Mouse (Mus musculus) CD4-positive, CD25-positive, alpha-beta regulatory T cell, adult 4 months (primary cell): Measurements from ENCODE around the gene Serpina1f. TPM values are rescaled to one million over a fixed set of nuclear protein-coding genes. Genes with fewer than 3 reads are reported as not detected.
"Not testable (repeated sequence)": the region's sequence is repeated elsewhere in the genome, so short reads cannot be mapped to it uniquely, and the experiment has no call there.

ENCODE experiments used
- ATAC-seq: one replicate; pipeline ENCODE4 v1.8.0; 2017
- polyA plus RNA-seq, 2 experiments: library from polyadenylated mRNA; unstranded; fragments of 100-300 nt; shearing (Covaris generic); gene quantifications; one replicate each; pipeline ENCODE4 v1.2.1; 2017

Gene Serpina1f
- not detected for polyA plus RNA-seq

DNA sequence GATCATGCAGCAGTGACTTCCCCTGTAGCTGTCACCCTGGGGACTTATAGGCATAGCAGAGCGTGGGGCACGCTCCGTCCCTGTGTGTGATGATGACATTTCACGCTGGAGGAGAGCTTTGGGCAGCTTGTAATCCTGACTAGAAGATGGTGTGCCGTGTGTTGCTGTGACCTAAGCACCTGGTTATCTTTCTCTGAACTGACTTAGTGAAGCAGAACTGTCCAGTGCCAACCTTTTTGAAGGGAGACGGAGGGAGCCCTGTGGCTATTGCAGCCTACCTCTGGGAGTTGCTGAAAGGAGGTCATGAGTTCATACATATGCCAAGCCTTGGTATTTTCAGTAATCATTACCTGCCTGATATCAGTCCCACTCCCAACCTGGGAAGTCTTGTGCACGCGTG is at the start of gene Serpina1f:
TSS of gene Serpina1f (minus strand) at position 101 of the 400 bp plus-strand sequence.
- no peak for ATAC-seq

DNA sequence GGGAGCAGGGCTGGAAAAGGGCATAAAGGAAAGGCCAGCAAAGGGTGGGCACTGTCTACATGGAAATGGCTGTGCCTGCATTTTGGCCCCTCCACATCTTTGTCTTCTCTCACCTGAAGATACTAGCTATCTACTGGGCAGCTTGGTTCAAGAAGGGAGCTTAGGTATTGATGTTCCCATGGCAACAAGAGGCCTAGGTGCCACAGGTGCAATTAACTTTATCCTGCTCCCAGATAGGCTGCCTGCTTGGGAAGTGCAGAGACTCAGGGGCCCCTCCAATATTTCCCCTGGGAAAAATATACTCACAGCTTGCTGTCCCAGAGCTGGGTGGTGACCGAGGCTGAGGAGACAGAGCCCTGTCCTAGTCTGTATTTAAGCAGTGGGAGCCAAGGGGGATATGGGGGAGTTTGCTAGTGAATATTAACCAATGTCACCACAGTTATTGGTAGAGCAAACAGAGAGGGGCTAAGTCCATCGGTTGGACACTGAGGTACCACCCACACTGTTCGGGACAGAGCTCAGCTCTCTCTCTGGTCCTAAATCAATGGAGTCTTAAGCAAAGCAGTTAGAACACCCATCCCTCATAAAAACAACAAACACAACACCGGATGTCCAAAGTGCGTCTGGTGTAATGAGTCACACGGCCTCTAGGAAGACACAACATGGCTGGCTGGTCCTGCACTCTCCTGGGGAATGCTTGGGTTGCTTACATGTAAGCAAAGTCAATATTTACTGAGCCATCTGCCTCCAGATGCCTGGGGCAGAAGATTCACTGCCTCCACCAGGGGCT is 42.7 kb upstream of the Serpina1f start:
- ATAC-seq = not testable (repeated sequence)

GRCm38 (mm10) chr12:103735566-103735965 is 40.2 kb upstream of the Serpina1f start:
- not testable (repeated sequence) for ATAC-seq

- not testable (repeated sequence) for ATAC-seq
Measured at GRCm38 (mm10) chr12:103735101-103735500, 39.8 kb upstream of the Serpina1f start.

GRCm38 (mm10) chr12:103711537-103711936 is 16.2 kb upstream of the Serpina1f start:
- no peak for ATAC-seq

- no peak for ATAC-seq
Measured at GRCm38 (mm10) chr12:103710405-103710804, 15.1 kb upstream of the Serpina1f start.

GRCm38 (mm10) chr12:103706113-103706512 is 10.8 kb upstream of the Serpina1f start:
- no peak for ATAC-seq

GRCm38 (mm10) chr12:103705547-103705946 is 10.2 kb upstream of the Serpina1f start:
- ATAC-seq = no peak

DNA sequence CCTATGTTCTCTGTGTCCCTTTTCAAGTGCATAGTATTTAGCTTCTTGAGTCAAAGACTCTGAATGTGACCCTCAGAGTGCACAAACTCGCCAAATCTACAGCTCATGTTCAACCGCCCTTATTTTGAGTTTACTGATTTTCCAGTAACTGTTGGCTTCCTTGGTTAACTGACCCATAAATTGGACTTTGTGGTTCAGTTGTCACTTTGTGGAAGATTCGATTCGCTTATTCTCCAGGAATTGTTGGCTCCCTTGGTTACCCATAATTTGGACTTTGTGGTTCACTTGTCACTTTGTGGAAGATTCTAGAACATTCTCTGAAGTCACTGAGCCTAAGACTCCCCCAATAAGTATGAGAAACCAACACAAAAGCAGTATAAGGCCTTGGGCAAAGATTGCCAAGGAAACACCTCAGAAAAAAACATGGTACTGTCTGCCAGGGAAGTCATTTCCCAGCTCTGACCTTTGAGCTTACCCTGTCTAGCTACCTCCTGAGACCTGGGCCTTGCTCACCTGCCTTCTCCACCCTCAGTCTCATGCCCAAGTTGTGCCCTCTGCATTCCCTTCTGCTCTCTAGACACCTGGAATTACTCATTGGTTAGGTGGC is 4.9 kb upstream of the Serpina1f start:
- no peak for ATAC-seq

- ATAC-seq = no peak
Measured at GRCm38 (mm10) chr12:103688221-103688814, 7.0 kb downstream of the Serpina1f start.

GRCm38 (mm10) chr12:103687021-103687420 is 8.3 kb downstream of the Serpina1f start:
- no peak for ATAC-seq

GRCm38 (mm10) chr12:103686050-103686449 is 9.3 kb downstream of the Serpina1f start:
- ATAC-seq = no peak

- ATAC-seq = no peak
Measured at GRCm38 (mm10) chr12:103685386-103685785, 9.9 kb downstream of the Serpina1f start.

DNA sequence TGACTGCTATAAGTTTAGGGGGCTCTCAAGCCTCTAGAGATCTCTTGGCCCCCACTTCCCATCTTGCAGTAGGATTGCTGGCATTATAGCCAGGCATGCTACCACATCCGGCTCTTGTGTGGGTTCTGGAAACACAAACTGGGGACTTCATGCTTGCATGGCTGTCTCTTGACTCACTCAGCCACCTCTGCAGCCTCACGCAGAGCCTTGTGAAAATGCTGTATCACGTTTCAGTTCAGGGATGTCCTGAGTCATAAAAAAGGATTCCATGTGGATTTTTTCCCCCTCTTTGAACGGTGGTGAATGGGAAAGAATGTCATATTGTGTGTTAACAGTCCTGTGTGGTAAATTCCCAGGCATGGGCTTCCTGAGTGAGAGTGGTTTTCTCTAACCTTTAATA is 11.6 kb downstream of the Serpina1f start:
- ATAC-seq = no peak

DNA sequence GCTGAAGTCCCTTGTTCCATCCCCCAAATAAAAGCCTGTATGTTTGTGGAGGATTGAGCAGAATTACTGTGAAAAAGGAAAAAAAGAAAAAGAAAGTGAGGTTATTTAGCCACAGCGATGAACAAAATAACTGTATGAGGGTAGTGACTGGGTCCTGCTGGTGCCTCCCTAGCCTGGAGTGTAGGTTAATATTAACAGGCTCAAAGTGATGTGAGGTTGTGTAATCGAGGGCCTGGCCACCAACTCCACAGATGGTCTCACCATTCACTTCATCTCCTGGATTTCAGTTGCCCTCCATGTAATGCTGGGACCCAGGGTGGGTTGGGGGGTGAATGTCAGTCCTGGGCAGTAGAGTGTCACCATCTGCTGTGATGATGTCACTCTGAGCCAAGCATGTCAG is 13.6 kb downstream of the Serpina1f start:
- ATAC-seq = no peak

GRCm38 (mm10) chr12:103681169-103681568 is 14.2 kb downstream of the Serpina1f start:
- no peak for ATAC-seq

DNA sequence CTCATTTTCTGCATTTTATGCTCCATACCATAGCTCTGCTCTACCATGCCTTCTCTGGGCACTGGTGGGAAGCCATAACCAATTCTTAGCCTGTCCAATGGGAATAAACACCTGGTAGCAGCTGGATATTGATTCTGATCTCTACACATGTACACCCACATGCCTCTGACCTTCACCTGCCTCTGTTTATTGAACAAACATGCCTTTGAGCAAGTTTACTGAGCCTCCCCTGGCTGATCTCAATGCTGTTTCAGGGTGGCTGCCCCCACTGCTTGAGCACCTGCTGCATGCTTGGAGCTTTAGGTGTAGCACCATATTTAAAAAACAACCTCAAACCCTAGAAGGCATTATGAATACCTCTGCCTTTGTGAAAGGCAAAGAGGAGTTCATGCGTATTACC is 15.5 kb downstream of the Serpina1f start:
- ATAC-seq = not testable (repeated sequence)

GRCm38 (mm10) chr12:103676039-103676438 is 19.3 kb downstream of the Serpina1f start, which contains the start of gene Serpina16:
Gene Serpina16 (minus strand): TSS chr12:103676139.
- no peak for ATAC-seq

- ATAC-seq = no peak
Measured at GRCm38 (mm10) chr12:103673179-103673578, 22.1 kb downstream of the Serpina1f start.

DNA sequence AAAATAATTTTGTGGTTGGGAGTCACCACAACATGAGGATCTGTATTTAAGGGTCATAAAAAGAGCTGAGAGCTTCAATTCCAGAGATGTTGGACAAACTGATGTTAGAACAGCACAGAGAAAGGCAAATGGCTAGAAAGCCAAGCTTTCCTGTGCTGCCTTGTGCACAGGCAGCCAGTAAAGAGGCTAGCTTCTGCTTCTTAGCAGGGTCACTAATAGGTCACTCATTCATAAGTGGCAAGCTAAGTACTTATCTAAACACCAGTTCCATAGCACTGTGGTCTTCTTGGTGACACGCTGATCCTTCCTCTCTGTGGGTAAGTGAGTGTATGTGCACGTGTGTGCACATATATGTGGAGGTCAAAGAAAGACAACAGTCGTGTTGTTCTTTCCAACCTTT is 23.8 kb downstream of the Serpina1f start:
- ATAC-seq = no peak

DNA sequence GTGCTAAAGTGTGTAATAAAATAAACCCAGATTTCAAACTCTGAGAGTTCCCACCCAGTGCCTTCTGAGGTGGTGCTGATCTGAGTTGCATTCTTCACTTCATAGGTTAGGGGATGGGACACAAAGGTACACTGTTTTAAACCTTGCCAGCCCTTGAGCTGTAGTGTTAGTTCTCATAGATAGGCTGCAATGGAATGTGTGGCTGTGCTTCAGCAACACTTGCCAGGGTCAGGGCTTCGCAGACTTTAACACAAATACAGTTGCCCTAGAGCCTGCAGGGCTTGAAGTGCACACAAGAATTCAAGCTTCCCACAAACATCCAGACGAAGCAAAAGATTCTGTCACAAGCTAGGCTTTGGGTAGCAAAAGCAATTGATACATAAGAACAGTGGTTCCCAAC is 24.4 kb downstream of the Serpina1f start:
- no peak for ATAC-seq

GRCm38 (mm10) chr12:103670344-103670743 is 25.0 kb downstream of the Serpina1f start:
- no peak for ATAC-seq

GRCm38 (mm10) chr12:103665286-103665685 is 30.0 kb downstream of the Serpina1f start:
- ATAC-seq = no peak

- ATAC-seq = not testable (repeated sequence)
Measured at GRCm38 (mm10) chr12:103662053-103662452, 33.3 kb downstream of the Serpina1f start.
